Mouse (Mus musculus): Measurements from ENCODE around the gene Ifrd2.

- TF ChIP-seq CTCF (IDR thresholded peaks at IDR 0.05; ENCODE audit: low read depth, low read length) (no peak), TAL1 (conservative IDR thresholded peaks at IDR 0.05; ENCODE audit: low read depth, low read length) (no peak), GATA1 (IDR thresholded peaks at IDR 0.05; ENCODE audit: borderline replicate concordance, low read length) (no peak), POLR2AphosphoS5 (IDR thresholded peaks at IDR 0.05; ENCODE audit: insufficient replicate concordance, low read depth, low read length) (no peak)
Observed at GRCm38 (mm10) chr9:107631861-107632260, 44.4 kb downstream of the Ifrd2 start.

Measured in G1E (cell line).